Mouse (Mus musculus) C2C12 (cell line): ENCODE results near the gene Prrx2.

ENCODE experiments used
- CEBPB ChIP-seq: IDR thresholded peaks from one replicate; pipeline ENCODE4 v1.6.1; 2011; ENCODE audit warnings: low read depth, mild to moderate bottlenecking, control low read depth, moderate library complexity
- CTCF ChIP-seq: IDR thresholded peaks from one replicate; pipeline ENCODE4 v1.5.1; 2011; ENCODE audit not compliant: control insufficient read depth, insufficient read depth, insufficient read length
- FOSL1 ChIP-seq: IDR thresholded peaks from one replicate; pipeline ENCODE4 v1.8.0; 2011; ENCODE audit warnings: mild to moderate bottlenecking, low read length; ENCODE audit not compliant: poor library complexity, insufficient read depth, severe bottlenecking
- MAX ChIP-seq: IDR thresholded peaks from one replicate; pipeline ENCODE4 v1.6.1; 2011; ENCODE audit warnings: mild to moderate bottlenecking, control low read depth
- MYOD1 ChIP-seq: IDR thresholded peaks from one replicate; pipeline ENCODE4 v1.6.1; 2011; ENCODE audit warnings: low read depth; ENCODE audit not compliant: control insufficient read depth, insufficient read length
- MYOG ChIP-seq: IDR thresholded peaks from one replicate; pipeline ENCODE4 v1.6.1; 2011; ENCODE audit not compliant: control insufficient read depth, insufficient read length; ENCODE audit errors: extremely low read depth
- USF1 ChIP-seq: IDR thresholded peaks from one replicate; pipeline ENCODE4 v1.6.1; 2011; ENCODE audit warnings: low read depth, mild to moderate bottlenecking, control low read depth, moderate library complexity

- TF ChIP-seq USF1 (no peak), CTCF (no peak), MAX (no peak), MYOG (no peak), CEBPB (no peak), MYOD1 (no peak), FOSL1 (no peak)
Measured at GRCm38 (mm10) chr2:30816383-30816782, 18.4 kb upstream of the Prrx2 start.
